Mouse (Mus musculus) c-Kit-positive CD71-negative TER-119-negative erythroid progenitor cells, embryonic 14.5 days (primary cell): ENCODE results near the gene Olfr1048.
"Not testable (repeated sequence)": the region's sequence is repeated elsewhere in the genome, so short reads cannot be mapped to it uniquely, and the experiment has no call there.

ENCODE experiments used
- DNase-seq: peaks from one replicate; pipeline ENCODE4 v3.0.0-alpha.2; 2013; ENCODE audit warnings: low read depth

Olfr1048 gene

GRCm38 (mm10) chr2:86240189-86240588 is at the start of gene Olfr1048:
Olfr1048 (minus strand) TSS chr2:86240289.
- DNase-seq, result no peak

- not testable (repeated sequence) for DNase-seq
Measured at GRCm38 (mm10) chr2:86278988-86279387, 38.9 kb upstream of the Olfr1048 start, which contains the start of gene Olfr1051. Olfr1051 (minus strand) TSS chr2:86279088.

GRCm38 (mm10) chr2:86258228-86258627 is 18.1 kb upstream of the Olfr1048 start, which contains the start of gene Olfr1049:
Olfr1049 (minus strand) TSS chr2:86258328.
- not testable (repeated sequence) for DNase-seq

GRCm38 (mm10) chr2:86231301-86231700 is 8.8 kb downstream of the Olfr1048 start, which contains the start of gene Olfr1047:
Olfr1047 (minus strand) TSS chr2:86231401.
- no peak for DNase-seq

GRCm38 (mm10) chr2:86219214-86219613 is 20.9 kb downstream of the Olfr1048 start, which contains the start of gene Olfr1046:
Olfr1046 (minus strand) TSS chr2:86219314.
- no peak for DNase-seq

GRCm38 (mm10) chr2:86202909-86203308 is 37.2 kb downstream of the Olfr1048 start, which contains the start of gene Olfr1045:
Olfr1045 (minus strand) TSS chr2:86203009.
- no peak for DNase-seq

GRCm38 (mm10) chr2:86195863-86196262 is 44.2 kb downstream of the Olfr1048 start:
- no peak for DNase-seq

GRCm38 (mm10) chr2:86185583-86185982 is 54.5 kb downstream of the Olfr1048 start, which contains the start of gene Olfr52:
Olfr52 (minus strand) TSS chr2:86185683.
- DNase-seq, result no peak
